Mouse (Mus musculus): ENCODE results near the gene Chpt1.

GRCm38 (mm10) chr10:88491632-88492031 lies 12.2 kb downstream of the Chpt1 start:
- TF ChIP-seq CTCF (IDR thresholded peaks at IDR 0.05; ENCODE audit: low read depth) (peak; percentile 38), EP300 (optimal IDR thresholded peaks at IDR 0.05) (no peak)
